Mouse (Mus musculus) MEL (cell line): ENCODE data around the gene Plpp6.

Source experiments
- MAX ChIP-seq: IDR thresholded peaks from 2 replicates; pipeline ENCODE4 v1.6.1; 2011; ENCODE audit warnings: low read length, improper control_type of control experiment
- UBTF ChIP-seq: IDR thresholded peaks from 2 replicates; pipeline ENCODE4 v1.6.1; 2012; ENCODE audit warnings: low read depth, mild to moderate bottlenecking, inconsistent platforms, low read length, improper control_type of control experiment, moderate library complexity, borderline replicate concordance; ENCODE audit not compliant: insufficient read depth

- TF ChIP-seq MAX (peak; percentile 52; the same call in 1 of the 2 replicates), UBTF (no peak)
Measured at GRCm38 (mm10) chr19:28990194-28990589, 26.4 kb downstream of the Plpp6 start, which contains the start of gene Cdc37l1.
